Mouse (Mus musculus) left cerebral cortex, adult 11 months (tissue): ENCODE measurements at regions not wholly inside any gene's neighbourhood (a gene's known extent, or its start where the extent isn't known, plus 50 kb on each side); places are given as distances from the start of the nearest gene placed in this dataset.
A peak's percentile ranks its signal among the peaks of the same experiment; 100 is the strongest.

ENCODE experiments used
- DNase-seq: peaks from one replicate; pipeline ENCODE4 v3.0.0; 2022; ENCODE audit warnings: low spot score

DNA sequence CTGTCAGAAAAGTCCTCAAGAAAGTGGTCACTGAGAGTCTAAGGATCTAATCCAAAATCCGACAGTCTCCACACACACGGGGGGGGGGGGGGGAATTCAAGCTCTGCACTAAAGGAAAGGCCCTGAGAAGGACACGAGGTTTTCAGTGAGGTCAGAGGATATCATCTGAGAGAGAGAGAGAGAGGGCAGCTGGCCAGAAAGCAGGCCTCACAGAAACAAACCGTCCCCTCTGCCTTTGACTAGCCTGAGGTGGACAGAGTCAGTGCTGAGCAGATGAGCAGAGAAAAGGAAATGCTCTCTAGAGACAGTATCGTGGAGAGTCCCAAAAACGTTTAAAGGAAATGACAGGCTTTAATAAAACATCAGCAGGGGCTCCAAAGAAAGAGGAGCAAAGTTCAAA lies 282.0 kb downstream of the Gm49356 start:
- DNase-seq: no peak

- DNase-seq: peak; percentile 34
Measured at GRCm38 (mm10) chr15:59173452-59174245, 284.6 kb downstream of the Gm49356 start.

GRCm38 (mm10) chr15:59174246-59174751 lies 285.2 kb downstream of the Gm49356 start:
- no peak for DNase-seq

- DNase-seq: no peak
Measured at GRCm38 (mm10) chr15:59174893-59175531, 285.9 kb downstream of the Gm49356 start.

DNA sequence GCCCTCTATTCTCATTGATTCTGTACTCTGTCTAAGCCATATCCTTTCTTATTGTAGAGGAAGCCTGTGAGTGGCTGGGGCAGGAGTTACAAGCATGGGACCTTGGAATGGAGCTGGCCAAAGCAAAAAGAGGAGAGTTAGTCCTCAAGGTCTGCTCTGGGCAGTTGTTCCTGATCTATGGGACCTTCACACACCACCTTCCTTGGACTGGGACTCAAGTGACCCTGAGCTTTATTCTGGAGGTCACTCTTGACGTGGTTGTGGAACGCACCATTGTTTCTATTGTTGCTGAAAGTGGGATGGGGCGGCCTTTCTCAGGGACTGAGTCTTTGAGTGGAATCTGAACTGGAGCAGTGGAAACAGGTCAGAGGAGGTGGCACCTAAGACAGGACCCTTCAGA lies 291.0 kb downstream of the Gm49356 start:
- DNase-seq: no peak

GRCm38 (mm10) chr15:59184461-59184860 lies 295.4 kb downstream of the Gm49356 start:
- DNase-seq: no peak

- DNase-seq: no peak
Measured at GRCm38 (mm10) chr15:59187566-59187965, 298.5 kb downstream of the Gm49356 start.

DNA sequence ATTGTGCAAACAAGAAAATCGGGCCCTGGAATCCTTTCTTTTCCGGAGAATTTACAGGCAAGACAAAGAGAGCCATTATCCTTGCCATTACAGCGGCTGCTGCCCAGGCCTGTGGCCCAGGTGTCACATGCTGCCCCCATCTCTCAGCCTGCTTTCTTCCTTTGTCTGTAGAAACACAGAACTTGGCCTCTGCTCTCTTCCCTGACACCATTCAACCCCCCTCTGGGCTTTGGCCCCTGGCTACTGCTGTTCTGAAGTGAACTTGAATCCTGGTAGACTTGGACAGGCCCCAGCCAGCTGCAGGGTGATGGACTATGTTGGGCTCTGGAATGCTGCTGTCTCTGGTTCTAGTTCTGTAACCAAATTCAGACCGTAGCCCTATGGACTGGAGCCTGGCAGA lies 299.3 kb downstream of the Gm49356 start:
- DNase-seq: peak; percentile 24

DNA sequence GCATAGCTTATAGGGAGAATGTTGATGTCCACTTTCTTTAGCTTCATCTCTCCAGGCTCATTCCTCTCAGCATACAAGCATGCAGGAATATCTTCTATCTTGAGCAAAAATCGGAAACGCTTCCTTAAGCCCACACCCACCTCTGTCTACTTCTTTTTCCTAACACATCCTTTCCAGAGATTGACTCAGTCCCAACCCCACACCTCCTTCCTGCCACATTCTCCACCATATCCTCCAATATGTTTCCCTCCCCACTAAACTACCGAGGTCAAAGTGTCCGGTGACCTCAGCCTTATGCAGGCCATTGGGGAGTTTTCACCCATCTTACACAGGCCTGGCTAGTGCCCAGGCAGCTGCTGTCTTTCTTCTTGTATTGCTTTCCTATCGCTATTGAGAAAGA lies 301.4 kb downstream of the Gm49356 start:
- DNase-seq: no peak

GRCm38 (mm10) chr15:59194421-59194820 lies 305.3 kb downstream of the Gm49356 start:
- DNase-seq: peak; percentile 16

- no peak for DNase-seq
Measured at GRCm38 (mm10) chr15:59196351-59196750, 307.3 kb downstream of the Gm49356 start.

- no peak for DNase-seq
Measured at GRCm38 (mm10) chr15:59197455-59198391, 308.6 kb downstream of the Gm49356 start.

GRCm38 (mm10) chr15:59201386-59201785 lies 312.3 kb downstream of the Gm49356 start:
- DNase-seq: no peak

DNA sequence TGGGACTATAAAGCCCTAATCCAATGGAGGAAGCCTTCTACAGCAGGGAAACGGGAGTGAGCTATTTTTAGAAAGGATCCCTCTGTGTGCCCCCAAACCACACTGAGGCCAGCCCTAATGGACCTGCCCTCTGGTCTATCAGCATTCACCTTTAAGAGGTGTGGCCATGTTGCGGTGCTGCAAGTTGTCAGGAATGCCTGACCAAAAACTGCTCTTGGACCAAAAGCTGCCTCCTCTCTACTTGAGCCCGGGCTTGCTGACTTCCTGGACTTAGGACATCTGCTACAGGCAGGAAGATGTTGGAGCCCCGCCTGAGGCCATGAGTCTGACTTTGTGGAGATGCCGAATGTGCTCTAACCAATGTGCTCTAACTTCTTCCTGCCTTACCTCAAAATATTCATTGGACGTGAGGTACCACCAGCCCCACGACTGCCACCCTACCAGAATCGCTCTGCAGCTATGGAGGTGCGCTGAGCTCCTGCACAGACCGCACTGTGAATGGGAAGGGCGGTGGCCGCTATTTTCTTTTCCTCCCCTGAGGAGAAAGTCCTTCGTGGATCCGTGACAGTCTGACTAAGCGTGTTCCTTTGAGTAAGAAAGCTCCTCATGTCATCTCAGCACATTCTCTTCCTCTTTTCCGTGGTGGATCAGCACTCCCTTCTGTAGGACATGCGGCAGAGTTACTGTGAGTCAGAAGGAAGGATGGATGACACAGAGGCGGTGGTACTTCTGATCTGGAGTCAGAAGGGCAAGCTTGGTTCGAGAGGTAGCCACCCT lies 313.0 kb downstream of the Gm49356 start:
- no peak for DNase-seq

GRCm38 (mm10) chr15:59203097-59203849 lies 314.2 kb downstream of the Gm49356 start:
- no peak for DNase-seq

- no peak for DNase-seq
Measured at GRCm38 (mm10) chr15:59203850-59204625, 314.9 kb downstream of the Gm49356 start.

DNA sequence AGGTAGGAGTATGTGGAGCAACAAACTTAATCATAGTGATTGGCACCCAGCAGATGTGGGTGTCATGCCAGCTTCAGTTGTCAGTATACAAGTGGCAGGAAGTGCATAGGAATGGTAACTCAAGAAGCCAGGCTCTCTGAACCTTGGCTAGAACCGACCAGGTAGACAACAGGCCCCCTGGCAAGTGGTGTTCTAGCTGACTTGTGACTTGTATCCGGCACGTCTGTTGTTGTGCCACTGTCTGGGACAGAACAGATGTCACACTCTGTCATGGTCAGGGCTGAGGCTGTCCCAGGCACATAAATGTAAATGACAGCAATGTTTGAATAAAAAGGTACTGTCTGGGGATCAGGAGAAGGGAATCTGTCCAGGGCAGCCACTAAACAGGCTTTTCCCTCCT lies 316.0 kb downstream of the Gm49356 start:
- no peak for DNase-seq

DNA sequence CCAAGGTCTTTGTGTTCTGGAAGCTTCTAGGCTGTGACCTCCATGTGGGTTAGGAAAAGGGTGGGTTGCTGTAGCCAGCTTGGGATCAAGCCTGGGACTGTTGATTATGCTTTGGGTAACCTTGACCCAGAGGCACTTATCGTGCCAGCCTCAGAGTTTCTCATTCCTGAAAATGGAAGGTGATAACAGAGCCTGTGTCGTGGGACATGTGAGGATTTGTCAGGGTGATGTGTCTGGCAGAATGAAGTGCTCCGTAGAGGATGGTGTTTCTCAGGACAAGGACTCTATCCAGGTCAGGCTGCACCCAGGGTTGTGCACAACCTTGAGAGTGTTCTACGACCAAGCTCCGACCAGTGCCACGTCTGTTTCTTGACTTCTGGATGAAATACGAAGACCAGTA lies 316.4 kb downstream of the Gm49356 start:
- DNase-seq: no peak

DNA sequence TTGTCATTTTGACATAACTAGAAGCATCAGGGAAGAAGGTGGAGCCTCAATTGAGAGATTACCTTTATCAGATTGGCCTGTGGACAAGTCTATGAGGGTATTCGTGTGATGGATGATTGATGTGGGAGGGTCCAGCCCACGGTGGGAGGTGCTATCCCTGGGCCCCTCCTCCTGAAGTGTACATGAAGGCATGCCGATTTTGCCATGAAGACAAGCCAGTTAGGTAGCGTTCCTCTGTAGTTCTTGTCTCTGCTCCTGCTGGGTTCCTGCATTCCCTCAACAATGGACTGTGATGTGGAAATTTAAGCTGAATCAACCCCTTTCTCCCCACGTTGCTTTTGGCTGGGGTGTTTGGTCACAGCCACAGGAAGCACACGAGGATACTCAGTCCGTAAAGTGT lies 317.5 kb downstream of the Gm49356 start:
- DNase-seq: no peak

- no peak for DNase-seq
Measured at GRCm38 (mm10) chr15:59207976-59208375, 318.9 kb downstream of the Gm49356 start.
